Mouse (Mus musculus): Measurements from ENCODE around the gene Gm17387.
"Not testable (repeated sequence)": the region's sequence is repeated elsewhere in the genome, so short reads cannot be mapped to it uniquely, and the experiment has no call there.

Gene Gm17387

GRCm38 (mm10) chr7:141016707-141017697, 11.9 kb upstream of the Gm17387 start:
- no peak for DNase-seq (ENCODE audit: low read depth, low spot score)

GRCm38 (mm10) chr7:141017824-141018223, 11.1 kb upstream of the Gm17387 start, which contains the start of gene Ifitm6:
Ifitm6 (minus strand) TSS chr7:141017924.
- not testable (repeated sequence) for DNase-seq (ENCODE audit: low read depth, low spot score)

- no peak for DNase-seq (ENCODE audit: low read depth, low spot score)
Observed at GRCm38 (mm10) chr7:141019028-141019427, 9.9 kb upstream of the Gm17387 start.

GRCm38 (mm10) chr7:141021489-141022449, 7.2 kb upstream of the Gm17387 start:
- no peak for DNase-seq (ENCODE audit: low read depth, low spot score)

- no peak for DNase-seq (ENCODE audit: low read depth, low spot score)
Observed at GRCm38 (mm10) chr7:141024865-141025838, 3.8 kb upstream of the Gm17387 start.

GRCm38 (mm10) chr7:141026097-141026739, 2.7 kb upstream of the Gm17387 start:
- DNase-seq (ENCODE audit: low read depth, low spot score), result no peak

- no peak for DNase-seq (ENCODE audit: low read depth, low spot score)
Observed at GRCm38 (mm10) chr7:141026740-141027098, 2.2 kb upstream of the Gm17387 start.

- DNase-seq (ENCODE audit: low read depth, low spot score), result no peak
Observed at GRCm38 (mm10) chr7:141030390-141030789, 1.5 kb downstream of the Gm17387 start.

GRCm38 (mm10) chr7:141032458-141033167, 3.7 kb downstream of the Gm17387 start:
- no peak for DNase-seq (ENCODE audit: low read depth, low spot score)

GRCm38 (mm10) chr7:141036624-141037023, 7.7 kb downstream of the Gm17387 start:
- not testable (repeated sequence) for DNase-seq (ENCODE audit: low read depth, low spot score)

- DNase-seq (ENCODE audit: low read depth, low spot score), result peak; percentile 52
Observed at GRCm38 (mm10) chr7:141038090-141039032, 9.4 kb downstream of the Gm17387 start.

GRCm38 (mm10) chr7:141039386-141040107, 10.6 kb downstream of the Gm17387 start:
- DNase-seq (ENCODE audit: low read depth, low spot score), result no peak

GRCm38 (mm10) chr7:141040867-141041606, 12.1 kb downstream of the Gm17387 start:
- DNase-seq (ENCODE audit: low read depth, low spot score), result no peak

- DNase-seq (ENCODE audit: low read depth, low spot score), result no peak
Observed at GRCm38 (mm10) chr7:141041661-141042060, 12.7 kb downstream of the Gm17387 start.

GRCm38 (mm10) chr7:141042539-141042938, 13.6 kb downstream of the Gm17387 start:
- DNase-seq (ENCODE audit: low read depth, low spot score), result no peak

GRCm38 (mm10) chr7:141046931-141047580, 18.1 kb downstream of the Gm17387 start:
- no peak for DNase-seq (ENCODE audit: low read depth, low spot score)
